Mouse (Mus musculus): ENCODE measurements around the gene Dctn2.
A peak's percentile ranks its signal among the peaks of the same experiment; 100 is the strongest.
"Not testable (repeated sequence)": the region's sequence is repeated elsewhere in the genome, so short reads cannot be mapped to it uniquely, and the experiment has no call there.

The Dctn2 gene

GRCm38 (mm10) chr10:127289573-127290191 is 23.5 kb downstream of the Dctn2 start:
- peak; percentile 78 for DNase-seq (ENCODE audit: low spot score)

- peak; percentile 100 for DNase-seq (ENCODE audit: low spot score)
Observed at GRCm38 (mm10) chr10:127290307-127290929, 24.2 kb downstream of the Dctn2 start.

- peak; percentile 70 for DNase-seq (ENCODE audit: low spot score)
Observed at GRCm38 (mm10) chr10:127290930-127291880, 25.0 kb downstream of the Dctn2 start.

- DNase-seq (ENCODE audit: low spot score): peak; percentile 84
Observed at GRCm38 (mm10) chr10:127291881-127292638, 25.9 kb downstream of the Dctn2 start.

- DNase-seq (ENCODE audit: low spot score): no peak
Observed at GRCm38 (mm10) chr10:127292987-127293538, 26.9 kb downstream of the Dctn2 start.

- DNase-seq (ENCODE audit: low spot score): no peak
Observed at GRCm38 (mm10) chr10:127293590-127294113, 27.5 kb downstream of the Dctn2 start.

GRCm38 (mm10) chr10:127294895-127295510 is 28.8 kb downstream of the Dctn2 start:
- DNase-seq (ENCODE audit: low spot score): no peak

- no peak for DNase-seq (ENCODE audit: low spot score)
Observed at GRCm38 (mm10) chr10:127295986-127296794, 30.0 kb downstream of the Dctn2 start.

GRCm38 (mm10) chr10:127297015-127297871 is 31.1 kb downstream of the Dctn2 start:
- DNase-seq (ENCODE audit: low spot score): no peak

- no peak for DNase-seq (ENCODE audit: low spot score)
Observed at GRCm38 (mm10) chr10:127300361-127300760, 34.2 kb downstream of the Dctn2 start.

GRCm38 (mm10) chr10:127303136-127303535 is 37.0 kb downstream of the Dctn2 start:
- DNase-seq (ENCODE audit: low spot score): no peak

- DNase-seq (ENCODE audit: low spot score): not testable (repeated sequence)
Observed at GRCm38 (mm10) chr10:127309167-127309566, 43.0 kb downstream of the Dctn2 start.

GRCm38 (mm10) chr10:127310523-127311475 is 44.6 kb downstream of the Dctn2 start:
- DNase-seq (ENCODE audit: low spot score): peak; percentile 59

GRCm38 (mm10) chr10:127311476-127312355 is 45.5 kb downstream of the Dctn2 start, which contains the start of gene Mars:
Gene Mars, minus strand, starts transcription at chr10:127311786.
- peak; percentile 94 for DNase-seq (ENCODE audit: low spot score)

- peak; percentile 93 for DNase-seq (ENCODE audit: low spot score)
Observed at GRCm38 (mm10) chr10:127312356-127312676, 46.1 kb downstream of the Dctn2 start.

GRCm38 (mm10) chr10:127312858-127313257 is 46.7 kb downstream of the Dctn2 start:
- DNase-seq (ENCODE audit: low spot score): no peak

- not testable (repeated sequence) for DNase-seq (ENCODE audit: low spot score)
Observed at GRCm38 (mm10) chr10:127313516-127313915, 47.3 kb downstream of the Dctn2 start.
